In the genomic region with DNA sequence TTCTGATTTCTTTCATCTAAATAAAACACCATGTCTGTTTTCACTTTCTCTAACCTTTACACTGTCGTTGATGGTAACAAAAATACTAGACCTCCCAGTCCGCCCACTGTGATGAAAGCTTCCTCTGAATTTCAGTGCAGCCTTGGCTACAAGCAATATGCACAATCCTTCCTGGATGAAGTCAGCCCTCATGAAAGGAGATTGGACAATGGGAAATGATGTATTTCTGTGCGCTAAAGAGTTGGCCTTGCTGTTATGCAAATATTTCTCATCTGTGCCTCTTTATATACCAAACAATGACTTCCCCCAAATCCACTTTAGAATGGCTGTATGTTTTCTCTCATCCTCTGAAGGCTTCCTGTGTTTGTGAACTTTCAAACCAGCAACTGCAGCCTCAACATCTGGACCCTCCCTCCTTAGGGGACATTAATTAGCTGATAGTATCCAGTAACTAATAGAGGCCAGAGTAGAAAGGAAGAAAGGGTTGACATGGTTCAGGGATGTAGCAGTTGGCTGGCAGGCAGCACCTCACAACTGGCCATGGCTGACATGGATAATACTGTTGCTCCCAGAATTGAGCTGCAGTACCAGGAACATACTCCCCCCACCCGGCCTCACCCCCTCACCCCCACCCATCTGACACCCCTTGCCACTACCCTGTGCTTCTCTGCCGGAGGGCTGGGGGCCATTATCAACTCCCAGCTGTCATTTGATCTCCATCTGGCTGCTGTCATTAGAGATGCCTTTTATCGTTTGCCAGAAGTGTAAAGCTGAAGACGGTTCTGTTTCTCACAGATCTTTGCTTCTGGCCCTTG, we compare ENCODE assay signal across 10 mouse cellular contexts. TPM values are rescaled to one million over a fixed set of nuclear protein-coding genes. Genes with fewer than 3 reads are reported as not detected.
DNase-seq lines count a peak whose midpoint lies in the region; ATAC-seq and TF ChIP-seq lines count a peak whose summit lies in the region.
"Had no signal": no experiment of that assay in that cellular context is flagged by ENCODE, and none has a peak within 500 bp of the region (broad histone marks: within the 10 kb centered on the region; RNA-seq: fewer than 3 reads in every experiment).

No protein-coding gene starts in this region.

- no peaks in the 10 kb centered on the region for H3K27me3 ChIP-seq in kidney, postnatal 0 days (ENCODE audit: insufficient read depth, low read length)
- H3K27me3 ChIP-seq in forebrain, embryonic 12.5 days = no peaks in the 10 kb centered on the region
- H3K27me3 ChIP-seq in neural tube, embryonic 13.5 days = no peaks in the 10 kb centered on the region

- intact Hi-C loops in gastrocnemius, postnatal 14 days (cut with DNase I; ENCODE audit: low total_unique reads) = no loop called here

- WGBS in kidney, postnatal 0 days = 33% methylated on average over 7 of the region's 7 CpGs
- WGBS in forebrain, embryonic 12.5 days = 41% methylated on average over 7 of the region's 7 CpGs
- 28% methylated on average over 7 of the region's 7 CpGs for WGBS in neural tube, embryonic 13.5 days

- H3K4me1 ChIP-seq in kidney, postnatal 0 days (replicated peaks; ENCODE audit: insufficient read depth, low read length) = no peaks in the 10 kb centered on the region
- peaks cover 13% of the 10 kb centered on the region for H3K4me1 ChIP-seq in forebrain, embryonic 12.5 days
- peaks cover 16% of the 10 kb centered on the region for H3K4me1 ChIP-seq in neural tube, embryonic 13.5 days (replicated peaks)

- H3K36me3 ChIP-seq in kidney, postnatal 0 days (ENCODE audit: insufficient read depth, low read length) = no peaks in the 10 kb centered on the region
- no peaks in the 10 kb centered on the region for H3K36me3 ChIP-seq in forebrain, embryonic 12.5 days (replicated peaks)
- H3K36me3 ChIP-seq in neural tube, embryonic 13.5 days = no peaks in the 10 kb centered on the region

- no peak for TF ChIP-seq CTCF in kidney, postnatal 0 days (IDR thresholded peaks at IDR 0.05; ENCODE audit: low read depth)

- H3K9me3 ChIP-seq in kidney, postnatal 0 days (replicated peaks; ENCODE audit: low read length) = no peaks in the 10 kb centered on the region
- H3K9me3 ChIP-seq in forebrain, embryonic 12.5 days = no peaks in the 10 kb centered on the region
- no peaks in the 10 kb centered on the region for H3K9me3 ChIP-seq in neural tube, embryonic 13.5 days

- no peak for ATAC-seq in kidney, postnatal 0 days (replicated peaks; ENCODE audit: low FRiP score, low read depth)
- ATAC-seq in forebrain, embryonic 12.5 days (ENCODE audit: low FRiP score) = peak; percentile 81
- ATAC-seq in neural tube, embryonic 13.5 days (ENCODE audit: low read depth) = peak; percentile 76
- ATAC-seq in monocyte, adult 5-6 weeks (replicated peaks; ENCODE audit: insufficient number of reproducible peaks, low FRiP score, low TSS enrichment, poor library complexity, severe bottlenecking) = no peak

- H3K9ac ChIP-seq in kidney, postnatal 0 days (ENCODE audit: low read depth, low read length) = no peak overlapping the region
- no peak overlapping the region for H3K9ac ChIP-seq in forebrain, embryonic 12.5 days
- no peak overlapping the region for H3K9ac ChIP-seq in neural tube, embryonic 13.5 days

- no peak overlapping the region for H3K4me2 ChIP-seq in kidney, postnatal 0 days (ENCODE audit: low read length)
- H3K4me2 ChIP-seq in forebrain, embryonic 12.5 days = no peak overlapping the region
- no peak overlapping the region for H3K4me2 ChIP-seq in neural tube, embryonic 13.5 days

- DNase-seq in kidney, postnatal 0 days (ENCODE audit: low spot score) = peak; percentile 26
- DNase-seq in kidney, adult 9 months = no peak
- DNase-seq in liver = peak; percentile 68
- no peak for DNase-seq in left cerebral cortex, adult 8-10 months (ENCODE audit: low spot score in 2 of 2)
- DNase-seq in gastrocnemius, postnatal 14 days = no peak
- DNase-seq: adrenal gland, adult 8-10 months; kidney, postnatal 36 days had no signal

- no peak overlapping the region for H3K4me3 ChIP-seq in kidney, postnatal 0 days (replicated peaks; ENCODE audit: low read depth, low read length)
- no peak overlapping the region for H3K4me3 ChIP-seq in forebrain, embryonic 12.5 days (replicated peaks)
- H3K4me3 ChIP-seq in neural tube, embryonic 13.5 days = no peak overlapping the region

- H3K27ac ChIP-seq in kidney, postnatal 0 days = no peak overlapping the region
- H3K27ac ChIP-seq in forebrain, embryonic 12.5 days = peak overlapping the region; percentile 53; the same call in 1 of the 2 replicates
- H3K27ac ChIP-seq in neural tube, embryonic 13.5 days (replicated peaks) = peak overlapping the region; percentile 69

RNA-seq across cellular contexts. Expression of a gene that starts 11.8 kb away (rescaled TPM):
- 66.5 and 70.7 TPM in 2 replicates for polyA plus RNA-seq in kidney, postnatal 0 days (2015; fragmentation: Nextera tagmentation; extraction: Ambion mirVana)
- 20.6 and 27.0 TPM in 2 replicates for polyA plus RNA-seq in forebrain, embryonic 12.5 days (2016; fragmentation: Nextera tagmentation; extraction: Ambion mirVana)
- 28.3 and 29.8 TPM in 2 replicates for polyA plus RNA-seq in neural tube, embryonic 13.5 days (2015; fragmentation: Nextera tagmentation; extraction: Ambion mirVana)
- 10 to 100 TPM in 1 of 4 experiments, 1 to 10 TPM in 3; 6.9 to 10.0 (median 8.6) TPM for total RNA-seq in left cerebral cortex, adult 8-10 months (2022)
- 10 to 100 TPM; 41.7 to 59.0 TPM for total RNA-seq in gastrocnemius, postnatal 14 days (2021)
- total RNA-seq in monocyte, adult 5-6 weeks (2017) = 24.7 to 64.2 TPM (median 57.8 TPM) in 3 replicates

Comparison
In these comparisons a context has a peak if more than half of its experiments do, and no peak if none do; other contexts are left out.
1. DNase-seq: peak in kidney, postnatal 0 days (single experiment) and liver (single experiment); none in kidney, adult 9 months (single experiment), left cerebral cortex, adult 8-10 months (0 of 2) and gastrocnemius, postnatal 14 days (single experiment).
2. ATAC-seq: peak in forebrain, embryonic 12.5 days (single experiment) and neural tube, embryonic 13.5 days (single experiment); none in kidney, postnatal 0 days (single experiment) and monocyte, adult 5-6 weeks (single experiment).